Mouse (Mus musculus) megakaryocyte, embryonic 14.5 days (primary cell): ENCODE measurements around the gene Sh3gl2.

ENCODE experiments used
- FLI1 ChIP-seq: IDR thresholded peaks from 2 replicates; pipeline ENCODE4 v1.6.1; 2012; ENCODE audit warnings: low read length, inconsistent platforms, mixed read lengths
- GATA1 ChIP-seq: IDR thresholded peaks from 3 replicates; pipeline ENCODE4 v1.6.1; 2012; ENCODE audit warnings: mixed read lengths, low read length, inconsistent platforms, borderline replicate concordance

- TF ChIP-seq GATA1 (no peak), FLI1 (no peak)
Measured at GRCm38 (mm10) chr4:85554696-85555095, 349.8 kb downstream of the Sh3gl2 start.
